Mouse (Mus musculus) olfactory bulb, adult 2 months (tissue): Measurements from ENCODE around the gene Zfp78.

Experiments used
- CTCF ChIP-seq: fragments of 200-500 bp; IDR thresholded peaks from 2 replicates; pipeline ENCODE4 v1.5.1; 2012; ENCODE audit warnings: low read depth, mild to moderate bottlenecking, low read length, moderate library complexity; ENCODE audit not compliant: insufficient read depth
- POLR2A ChIP-seq: fragments of 200-500 bp; IDR thresholded peaks from 2 replicates; pipeline ENCODE4 v1.6.1; 2012; ENCODE audit warnings: mild to moderate bottlenecking, low read depth, low read length, moderate library complexity; ENCODE audit not compliant: insufficient read depth

DNA sequence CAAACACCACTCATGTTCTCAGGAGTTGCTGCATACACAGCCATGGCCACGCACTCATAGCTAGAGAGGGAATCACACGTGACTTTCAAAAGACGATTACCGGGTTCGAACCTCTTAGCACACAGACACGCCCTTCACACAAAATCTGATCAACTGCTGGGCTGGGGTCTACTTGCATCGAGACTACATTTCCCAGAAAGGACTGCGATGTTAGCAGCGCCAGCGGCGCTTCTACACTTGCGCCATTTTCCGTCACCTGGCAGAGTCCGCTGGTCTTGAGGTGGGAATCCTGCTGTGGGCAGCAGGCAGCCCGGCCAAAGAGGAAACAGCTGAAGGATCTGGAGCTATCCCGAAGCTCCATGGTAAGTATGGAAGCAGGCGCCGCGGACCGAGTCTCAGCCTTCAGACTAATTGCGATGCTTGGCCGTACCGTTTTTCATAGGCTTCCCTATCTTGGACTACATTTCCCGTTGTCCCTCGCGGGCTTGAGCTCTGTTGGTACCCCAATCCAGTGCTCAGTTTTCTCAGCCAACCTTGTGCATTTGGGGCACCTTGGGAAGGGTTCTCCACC, 19.5 kb upstream of the Zfp78 start, which contains the start of gene Gm3854:
- TF ChIP-seq CTCF = no peak
- TF ChIP-seq POLR2A = peak; percentile 19; the same call in 1 of the 2 replicates
